Mouse (Mus musculus) right cerebral cortex, postnatal 4 days (tissue): ENCODE measurements around the gene Rtl5.

Experiments used
- DNase-seq: peaks from one replicate; pipeline ENCODE4 v3.0.0-alpha.2; 2022

The Rtl5 gene

GRCm38 (mm10) chrX:102065213-102065775 lies 5.8 kb downstream of the Rtl5 start:
- no peak for DNase-seq

- no peak for DNase-seq
Measured at GRCm38 (mm10) chrX:102064062-102064461, 7.0 kb downstream of the Rtl5 start.

GRCm38 (mm10) chrX:102060891-102061290 lies 10.2 kb downstream of the Rtl5 start:
- DNase-seq, result peak; percentile 12

- no peak for DNase-seq
Measured at GRCm38 (mm10) chrX:102060243-102060642, 10.9 kb downstream of the Rtl5 start.

GRCm38 (mm10) chrX:102059437-102059836 lies 11.7 kb downstream of the Rtl5 start:
- peak; percentile 10 for DNase-seq

- no peak for DNase-seq
Measured at GRCm38 (mm10) chrX:102054009-102054408, 17.1 kb downstream of the Rtl5 start.

GRCm38 (mm10) chrX:102053371-102053770 lies 17.7 kb downstream of the Rtl5 start:
- DNase-seq, result no peak

- no peak for DNase-seq
Measured at GRCm38 (mm10) chrX:102051225-102051624, 19.9 kb downstream of the Rtl5 start.

GRCm38 (mm10) chrX:102050552-102050951 lies 20.6 kb downstream of the Rtl5 start:
- DNase-seq, result no peak

GRCm38 (mm10) chrX:102042386-102042785 lies 28.7 kb downstream of the Rtl5 start:
- no peak for DNase-seq

- no peak for DNase-seq
Measured at GRCm38 (mm10) chrX:102041562-102041961, 29.5 kb downstream of the Rtl5 start.

- no peak for DNase-seq
Measured at GRCm38 (mm10) chrX:102037506-102037905, 33.6 kb downstream of the Rtl5 start.

GRCm38 (mm10) chrX:102036866-102037361 lies 34.2 kb downstream of the Rtl5 start:
- DNase-seq, result no peak

- DNase-seq, result no peak
Measured at GRCm38 (mm10) chrX:102035671-102036070, 35.4 kb downstream of the Rtl5 start.

- DNase-seq, result no peak
Measured at GRCm38 (mm10) chrX:102033566-102033965, 37.5 kb downstream of the Rtl5 start.

- DNase-seq, result no peak
Measured at GRCm38 (mm10) chrX:102032431-102032830, 38.7 kb downstream of the Rtl5 start.

GRCm38 (mm10) chrX:102031851-102032250 lies 39.3 kb downstream of the Rtl5 start:
- DNase-seq, result peak; percentile 12

GRCm38 (mm10) chrX:102024976-102025375 lies 46.1 kb downstream of the Rtl5 start:
- no peak for DNase-seq

GRCm38 (mm10) chrX:102019471-102020240 lies 51.4 kb downstream of the Rtl5 start:
- no peak for DNase-seq

- DNase-seq, result no peak
Measured at GRCm38 (mm10) chrX:102018890-102019289, 52.2 kb downstream of the Rtl5 start.

- no peak for DNase-seq
Measured at GRCm38 (mm10) chrX:102017213-102017923, 53.7 kb downstream of the Rtl5 start.
